Mouse (Mus musculus) myocyte (in vitro differentiated cells): ENCODE data around the gene Insig1. TPM values are rescaled to one million over a fixed set of nuclear protein-coding genes. Genes with fewer than 3 reads are reported as not detected.

Experiments used
- H3K27me3 ChIP-seq: one replicate; pipeline ENCODE4 v1.6.1; 2011; ENCODE audit not compliant: control insufficient read depth, insufficient read depth, insufficient read length
- H3K36me3 ChIP-seq: one replicate; pipeline ENCODE4 v1.6.1; 2011; ENCODE audit not compliant: control insufficient read depth, insufficient read depth
- H3K4me2 ChIP-seq: one replicate; pipeline ENCODE4 v1.6.1; 2011; ENCODE audit warnings: low read depth, control low read depth
- H3K4me3 ChIP-seq: one replicate; pipeline ENCODE4 v1.5.1; 2011; ENCODE audit warnings: mild to moderate bottlenecking, control low read depth, moderate library complexity
- H3K79me2 ChIP-seq: one replicate; pipeline ENCODE4 v1.6.1; 2011; ENCODE audit not compliant: control insufficient read depth, insufficient read depth
- H3ac ChIP-seq: one replicate; pipeline ENCODE4 v1.6.1; 2011; ENCODE audit not compliant: control insufficient read depth, insufficient read length
- CEBPB ChIP-seq: IDR thresholded peaks from 2 replicates; pipeline ENCODE4 v1.6.1; 2011; ENCODE audit warnings: mild to moderate bottlenecking, moderate library complexity; ENCODE audit not compliant: poor library complexity, insufficient read depth, severe bottlenecking
- E2F4 ChIP-seq: IDR thresholded peaks from one replicate; pipeline ENCODE4 v1.6.1; 2011; ENCODE audit warnings: mild to moderate bottlenecking, control low read depth, moderate library complexity; ENCODE audit not compliant: insufficient read depth
- MAX ChIP-seq: IDR thresholded peaks from one replicate; pipeline ENCODE4 v1.6.1; 2011; ENCODE audit warnings: low read depth, mild to moderate bottlenecking, control low read depth
- MYOD1 ChIP-seq, 3 experiments: IDR thresholded peaks; one replicate each; pipeline ENCODE4 v1.6.1; 2011; ENCODE audit warnings: control low read depth in 2 of 3, low read depth in 2 of 3, mild to moderate bottlenecking in 2 of 3, moderate library complexity in 1 of 3; ENCODE audit not compliant: insufficient read length in 2 of 3, control insufficient read depth in 1 of 3
- MYOG ChIP-seq, 3 experiments: IDR thresholded peaks; one replicate each; pipeline ENCODE4 v1.6.1; 2011; ENCODE audit warnings: control low read depth in 2 of 3, low read depth in 2 of 3, mild to moderate bottlenecking in 2 of 3; ENCODE audit not compliant: insufficient read length in 2 of 3, control insufficient read depth in 1 of 3, insufficient read depth in 1 of 3
- POLR2A ChIP-seq: IDR thresholded peaks from one replicate; pipeline ENCODE4 v1.6.1; 2011; ENCODE audit warnings: low read depth, mild to moderate bottlenecking, control low read depth, moderate library complexity; ENCODE audit not compliant: insufficient read length
- POLR2AphosphoS2 ChIP-seq: IDR thresholded peaks from one replicate; pipeline ENCODE4 v1.6.1; 2011; ENCODE audit warnings: low read depth, control low read depth; ENCODE audit not compliant: insufficient read length
- REST ChIP-seq: IDR thresholded peaks from one replicate; pipeline ENCODE4 v1.6.1; 2011; ENCODE audit warnings: mild to moderate bottlenecking, control low read depth, moderate library complexity; ENCODE audit not compliant: insufficient read depth, insufficient read length
- SRF ChIP-seq: IDR thresholded peaks from one replicate; pipeline ENCODE4 v1.6.1; 2011; ENCODE audit warnings: low read depth; ENCODE audit not compliant: control insufficient read depth, insufficient read length
- TCF12 ChIP-seq: IDR thresholded peaks from one replicate; pipeline ENCODE4 v1.6.1; 2011; ENCODE audit warnings: mild to moderate bottlenecking, control low read depth; ENCODE audit not compliant: poor library complexity, insufficient read depth, severe bottlenecking
- TCF3 ChIP-seq: IDR thresholded peaks from one replicate; pipeline ENCODE4 v1.6.1; 2011; ENCODE audit warnings: low read depth, control low read depth; ENCODE audit not compliant: insufficient read length
- USF1 ChIP-seq: IDR thresholded peaks from one replicate; pipeline ENCODE4 v1.6.1; 2011; ENCODE audit warnings: low read depth, mild to moderate bottlenecking, control low read depth, moderate library complexity
- polyA plus RNA-seq: library from polyadenylated mRNA; unstranded; fragments of >200 nt; fragmentation: generic; extraction: Trizol; gene quantifications from one replicate; pipeline ENCODE4 v1.2.1, GENCODE M21; 2012; ENCODE audit warnings: missing spikeins

Insig1 gene
- polyA plus RNA-seq, 1 experiment = 67.4 TPM

- TF ChIP-seq POLR2A (no peak), TCF3 (no peak), SRF (no peak), MYOD1 (IDR thresholded peaks at IDR 0.05; ENCODE audit: control insufficient read depth in 1 of 3, insufficient read length in 2 of 3, low read depth in 2 of 3) (no peak), MAX (no peak), MYOG (IDR thresholded peaks at IDR 0.05; ENCODE audit: control insufficient read depth in 1 of 3, insufficient read depth in 1 of 3, insufficient read length in 2 of 3, low read depth in 2 of 3) (no peak), E2F4 (no peak), USF1 (no peak), POLR2AphosphoS2 (no peak), REST (no peak), CEBPB (no peak), TCF12 (no peak)
- no peaks in the 10 kb centered on the region for H3K36me3 ChIP-seq
- no peaks in the 10 kb centered on the region for H3K79me2 ChIP-seq
- no peak overlapping the region for H3ac ChIP-seq
- no peak overlapping the region for H3K4me3 ChIP-seq
- no peaks in the 10 kb centered on the region for H3K27me3 ChIP-seq
- no peak overlapping the region for H3K4me2 ChIP-seq
These were observed 37.3 kb upstream of the Insig1 start for GRCm38 (mm10) chr5:28033826-28034225.

GRCm38 (mm10) chr5:28036011-28036410 lies 35.2 kb upstream of the Insig1 start:
- Histone ChIP-seq H3K27me3 (no peaks in the 10 kb centered on the region), H3K79me2 (no peaks in the 10 kb centered on the region), H3K4me2 (no peak overlapping the region), H3ac (no peak overlapping the region), H3K36me3 (no peaks in the 10 kb centered on the region), H3K4me3 (no peak overlapping the region)
- no peak for TF ChIP-seq POLR2AphosphoS2
- no peak for TF ChIP-seq MYOD1 (IDR thresholded peaks at IDR 0.05; ENCODE audit: control insufficient read depth in 1 of 3, insufficient read length in 2 of 3, low read depth in 2 of 3)
- no peak for TF ChIP-seq USF1
- no peak for TF ChIP-seq TCF3
- no peak for TF ChIP-seq MYOG (IDR thresholded peaks at IDR 0.05; ENCODE audit: control insufficient read depth in 1 of 3, insufficient read depth in 1 of 3, insufficient read length in 2 of 3, low read depth in 2 of 3)
- TF ChIP-seq TCF12 = no peak
- no peak for TF ChIP-seq SRF
- TF ChIP-seq MAX = no peak
- no peak for TF ChIP-seq POLR2A
- TF ChIP-seq REST = no peak
- no peak for TF ChIP-seq E2F4
- no peak for TF ChIP-seq CEBPB

DNA sequence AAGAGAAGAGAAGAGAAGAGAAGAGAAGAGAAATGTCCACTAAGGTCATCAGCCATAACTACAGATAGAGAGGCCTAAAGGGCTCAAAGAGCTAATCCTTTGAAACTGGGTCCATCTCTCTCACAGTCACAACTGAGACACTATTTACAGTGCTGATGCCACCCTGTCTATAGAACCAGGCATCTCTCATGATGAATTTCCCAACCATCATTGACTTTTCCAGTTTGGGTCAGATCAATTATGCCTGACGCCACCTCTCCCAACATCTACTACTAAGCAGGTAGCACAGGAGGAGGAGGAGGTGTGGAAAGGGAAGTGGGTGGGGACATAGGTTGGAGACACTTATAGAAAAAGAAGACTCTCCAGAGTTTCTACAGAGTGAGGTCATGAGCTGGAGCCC lies 34.6 kb upstream of the Insig1 start:
- Histone ChIP-seq H3K79me2 (no peaks in the 10 kb centered on the region), H3K4me2 (peak overlapping the region; percentile 73), H3K4me3 (no peak overlapping the region), H3K27me3 (no peaks in the 10 kb centered on the region), H3ac (no peak overlapping the region), H3K36me3 (no peaks in the 10 kb centered on the region)
- no peak for TF ChIP-seq REST
- no peak for TF ChIP-seq TCF3
- no peak for TF ChIP-seq TCF12
- no peak for TF ChIP-seq POLR2AphosphoS2
- TF ChIP-seq E2F4 = no peak
- TF ChIP-seq MAX = no peak
- no peak for TF ChIP-seq USF1
- no peak for TF ChIP-seq MYOD1 (IDR thresholded peaks at IDR 0.05; ENCODE audit: control insufficient read depth in 1 of 3, insufficient read length in 2 of 3, low read depth in 2 of 3)
- no peak for TF ChIP-seq MYOG (IDR thresholded peaks at IDR 0.05; ENCODE audit: control insufficient read depth in 1 of 3, insufficient read depth in 1 of 3, insufficient read length in 2 of 3, low read depth in 2 of 3)
- TF ChIP-seq POLR2A = no peak
- no peak for TF ChIP-seq CEBPB
- no peak for TF ChIP-seq SRF

GRCm38 (mm10) chr5:28037172-28037591 lies 34.0 kb upstream of the Insig1 start:
- Histone ChIP-seq H3K79me2 (no peaks in the 10 kb centered on the region), H3ac (no peak overlapping the region), H3K4me3 (no peak overlapping the region), H3K4me2 (peak overlapping the region; percentile 73), H3K27me3 (no peaks in the 10 kb centered on the region), H3K36me3 (no peaks in the 10 kb centered on the region)
- TF ChIP-seq POLR2AphosphoS2 (no peak), MAX (no peak), MYOG (IDR thresholded peaks at IDR 0.05; ENCODE audit: control insufficient read depth in 1 of 3, insufficient read depth in 1 of 3, insufficient read length in 2 of 3, low read depth in 2 of 3) (peak in 2 of 3 experiments; percentile 40 to 66), USF1 (peak; percentile 22), TCF12 (no peak), TCF3 (no peak), SRF (no peak), POLR2A (no peak), CEBPB (no peak), MYOD1 (IDR thresholded peaks at IDR 0.05; ENCODE audit: control insufficient read depth in 1 of 3, insufficient read length in 2 of 3, low read depth in 2 of 3) (peak in 2 of 3 experiments; percentile 52 to 84), E2F4 (no peak), REST (no peak)
